Mouse (Mus musculus) naive thymus-derived CD4-positive, alpha-beta T cell, adult 2 months (primary cell): ENCODE data around the gene Hif3a.

Experiments
- DNase-seq: peaks from one replicate; pipeline ENCODE4 v3.0.0-alpha.2; 2011; ENCODE audit warnings: low read depth

The Hif3a gene

DNA sequence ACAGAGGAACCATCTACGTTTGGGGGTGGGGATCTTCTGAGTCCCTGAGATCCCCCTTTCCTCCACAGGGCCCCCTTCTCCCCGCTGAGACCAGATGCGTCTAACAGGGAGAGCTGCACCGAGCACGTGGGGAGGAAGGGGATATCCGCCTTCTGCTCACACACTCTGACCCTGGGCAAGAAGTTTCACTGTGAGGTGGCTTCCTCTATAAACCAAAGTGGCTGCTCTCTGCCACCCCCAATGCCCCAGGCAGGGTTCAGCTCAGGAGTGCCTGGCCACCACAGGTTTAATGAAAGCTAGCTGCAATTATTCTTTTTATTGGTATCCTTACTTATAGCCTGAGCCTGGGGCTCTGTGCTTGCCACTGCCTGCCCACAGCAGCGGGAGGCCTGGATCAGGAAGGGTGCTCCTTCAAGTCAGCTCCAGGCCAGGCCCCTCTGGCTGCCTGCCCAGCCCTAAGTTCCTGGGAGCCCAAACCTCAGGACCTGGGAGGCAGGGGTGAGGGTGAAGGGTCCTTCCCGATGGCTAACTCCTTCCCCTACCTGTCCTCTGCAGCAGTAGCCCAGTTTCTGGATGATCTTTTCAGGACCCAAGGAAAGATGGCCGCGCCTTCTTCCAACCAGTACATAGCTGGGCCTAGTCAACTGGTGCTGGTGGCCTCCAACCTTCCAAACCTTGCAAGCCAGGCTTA, 37.3 kb downstream of the Hif3a start:
- DNase-seq: peak; percentile 51

DNA sequence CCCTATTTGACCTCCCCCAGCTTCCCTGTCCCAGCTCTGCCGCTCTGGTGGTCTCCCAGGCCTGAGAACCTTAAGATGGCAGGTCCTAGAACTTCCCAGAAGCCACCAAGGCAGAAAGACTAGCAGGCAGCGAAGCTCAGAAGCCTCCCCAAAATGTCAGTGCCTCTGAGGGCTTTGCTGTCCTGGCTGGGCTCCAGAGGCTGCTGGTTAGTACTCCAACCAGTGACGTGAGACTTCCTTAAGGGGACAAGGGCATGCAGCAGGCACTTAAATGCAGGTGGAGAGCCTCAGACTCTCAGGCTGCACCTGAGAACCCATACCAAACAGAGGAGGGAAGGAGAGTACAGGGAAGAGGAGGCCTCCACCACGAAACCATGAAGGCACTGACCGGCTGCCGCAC, 38.1 kb downstream of the Hif3a start:
- DNase-seq: peak; percentile 33

GRCm38 (mm10) chr7:17023701-17024100, 38.5 kb downstream of the Hif3a start:
- DNase-seq: no peak

GRCm38 (mm10) chr7:17022176-17022575, 40.1 kb downstream of the Hif3a start:
- DNase-seq: no peak

- no peak for DNase-seq
Measured at GRCm38 (mm10) chr7:17019426-17020166, 42.6 kb downstream of the Hif3a start.

GRCm38 (mm10) chr7:17017921-17018320, 44.3 kb downstream of the Hif3a start:
- DNase-seq: no peak

DNA sequence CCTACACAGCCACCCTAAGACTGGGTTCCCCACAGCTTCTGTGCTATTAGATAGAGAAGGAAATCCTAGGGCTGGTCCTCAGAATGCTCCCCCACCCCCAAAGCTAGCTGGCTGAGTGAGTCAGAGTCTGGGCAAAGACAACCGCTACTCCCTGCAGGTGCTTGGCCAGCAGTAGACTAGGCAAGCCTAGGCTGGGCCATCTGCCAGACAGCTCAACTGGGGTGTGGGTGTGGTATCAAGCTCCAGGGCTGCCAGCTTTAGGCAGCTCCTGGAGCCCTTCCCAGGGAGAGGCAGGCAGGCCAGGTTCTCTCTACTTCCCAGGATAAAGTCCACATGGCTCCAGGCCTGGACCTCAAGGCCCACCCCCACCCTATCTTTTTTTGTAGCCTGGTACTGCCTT, 45.2 kb downstream of the Hif3a start:
- DNase-seq: no peak

- no peak for DNase-seq
Measured at GRCm38 (mm10) chr7:17015381-17015780, 46.8 kb downstream of the Hif3a start.

DNA sequence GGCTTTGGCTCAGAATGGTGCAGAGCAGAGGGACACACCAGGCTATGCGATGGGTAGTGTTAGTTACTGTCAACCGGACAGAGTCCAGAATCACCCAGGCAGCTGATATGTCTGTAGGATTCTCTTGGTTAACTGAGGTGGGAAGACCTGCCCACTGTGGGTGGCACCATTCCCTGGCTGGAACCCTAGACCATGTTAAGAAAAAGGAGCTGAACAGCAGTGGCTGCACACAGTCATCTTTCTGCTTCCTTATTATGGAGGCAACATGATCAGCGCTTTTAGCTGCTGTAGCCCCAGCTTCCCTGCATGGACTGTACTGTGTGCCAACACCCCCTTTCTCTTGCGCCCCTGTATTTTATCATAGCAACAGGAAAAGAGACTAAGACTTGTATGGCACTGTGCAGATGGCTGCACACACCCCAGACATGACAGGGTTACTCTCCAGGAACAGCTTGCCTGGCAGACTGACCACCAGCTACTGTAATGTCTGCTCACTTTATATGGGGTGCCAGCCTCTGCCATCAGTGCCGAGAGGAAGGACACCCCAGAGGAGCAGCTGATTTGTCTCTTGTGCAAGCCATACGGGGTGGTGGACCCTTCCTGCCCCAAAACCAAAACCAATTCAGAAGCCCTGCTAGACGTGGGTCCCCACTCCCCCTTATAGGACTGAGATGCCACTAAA, 50.2 kb downstream of the Hif3a start:
- no peak for DNase-seq

- no peak for DNase-seq
Measured at GRCm38 (mm10) chr7:17010010-17010347, 52.2 kb downstream of the Hif3a start.

GRCm38 (mm10) chr7:17009326-17010009, 52.8 kb downstream of the Hif3a start:
- peak; percentile 62 for DNase-seq

- DNase-seq: peak; percentile 62
Measured at GRCm38 (mm10) chr7:17007300-17007699, 54.9 kb downstream of the Hif3a start.

GRCm38 (mm10) chr7:17004716-17005115, 57.5 kb downstream of the Hif3a start:
- no peak for DNase-seq

DNA sequence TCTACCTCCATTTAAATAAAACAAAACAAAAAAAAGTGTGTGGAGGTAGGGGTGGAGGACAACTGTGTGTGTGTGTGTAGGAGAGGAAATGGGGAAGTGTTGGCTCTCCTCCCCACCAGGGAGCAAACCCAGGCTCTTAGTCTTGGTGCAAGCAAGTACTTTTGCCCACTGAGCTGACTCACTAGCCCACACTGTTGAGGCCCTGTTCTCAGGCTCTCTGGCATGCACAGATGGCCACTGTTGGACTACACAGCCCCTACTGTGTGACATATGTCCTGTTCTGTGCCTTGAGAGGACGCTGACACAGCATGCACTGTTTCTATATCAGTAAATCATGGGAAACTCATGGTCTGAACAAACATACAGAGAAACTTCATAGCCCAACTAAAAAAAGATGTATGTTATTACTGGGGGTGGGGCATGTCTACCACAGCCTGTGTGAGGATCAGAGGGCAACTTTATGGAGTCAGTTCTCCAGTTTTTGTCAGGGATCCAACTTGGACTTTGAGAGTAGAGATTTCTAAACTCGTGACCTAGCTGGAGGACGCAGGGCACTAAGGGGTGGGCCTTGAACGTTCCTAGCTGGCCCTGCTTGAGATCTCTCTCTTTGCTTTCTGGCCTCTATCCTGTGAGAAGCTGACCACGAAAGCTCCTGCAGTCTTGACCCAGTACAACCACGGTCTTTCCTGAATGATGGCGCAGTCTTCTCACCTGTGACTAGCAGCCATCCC, 58.8 kb downstream of the Hif3a start:
- no peak for DNase-seq

DNA sequence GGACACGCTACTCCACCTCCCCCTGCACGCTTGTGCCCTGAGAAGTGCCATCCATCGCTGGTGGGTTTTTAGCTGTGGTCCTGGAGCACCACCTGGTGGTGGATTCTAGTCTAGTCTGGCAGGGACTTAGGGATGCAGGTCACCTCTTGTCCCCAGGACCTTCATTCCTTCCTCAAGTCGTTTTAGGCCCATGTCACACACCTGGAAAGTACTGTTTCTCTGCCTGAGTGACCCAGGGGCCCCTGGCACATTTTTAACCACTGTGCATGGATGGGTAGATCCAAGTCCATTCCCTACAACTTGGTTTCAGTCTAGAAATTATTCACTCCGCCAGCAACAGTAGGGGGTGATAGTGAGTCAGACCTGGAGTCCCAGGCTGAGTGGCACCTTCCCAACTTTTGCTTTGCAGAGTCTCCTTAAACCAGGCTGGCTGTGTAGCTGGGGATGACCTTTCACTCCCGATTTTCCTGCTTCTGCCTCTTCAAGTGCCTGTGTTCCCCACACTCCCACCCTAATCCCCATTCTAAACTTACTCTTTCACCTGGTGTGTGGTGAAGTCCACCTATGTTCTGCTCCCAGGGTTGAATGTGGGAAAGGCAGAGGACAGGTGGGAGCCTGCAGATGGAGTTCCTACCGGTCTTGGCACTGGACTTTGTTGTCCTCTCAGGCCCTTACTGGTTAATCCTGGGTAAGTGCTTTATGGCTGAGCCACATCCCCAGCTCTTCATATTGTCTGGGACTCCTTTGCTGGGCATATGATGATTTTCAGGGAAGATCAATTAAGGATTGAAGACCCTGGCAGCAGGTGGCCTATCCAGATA, 59.6 kb downstream of the Hif3a start:
- peak; percentile 94 for DNase-seq

DNA sequence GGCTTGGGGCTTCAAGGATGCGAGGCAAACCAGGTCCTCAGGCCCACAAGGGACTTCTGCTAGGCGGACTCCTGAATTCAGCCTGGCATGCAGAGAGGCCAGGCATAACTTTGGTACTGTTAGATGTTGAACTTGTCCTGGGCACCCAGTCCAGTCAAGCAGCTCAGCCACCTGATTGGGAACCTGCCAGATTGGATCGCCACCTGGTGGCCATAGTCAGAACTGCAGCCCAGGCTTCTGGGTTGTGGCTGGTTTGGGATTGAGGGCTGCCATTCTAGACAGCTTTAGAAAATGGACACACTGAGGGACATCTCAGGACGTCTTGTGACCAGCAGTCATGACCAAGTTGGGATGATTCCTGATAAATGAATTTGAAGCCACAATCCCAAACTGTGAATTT, 62.6 kb downstream of the Hif3a start:
- peak; percentile 88 for DNase-seq

DNA sequence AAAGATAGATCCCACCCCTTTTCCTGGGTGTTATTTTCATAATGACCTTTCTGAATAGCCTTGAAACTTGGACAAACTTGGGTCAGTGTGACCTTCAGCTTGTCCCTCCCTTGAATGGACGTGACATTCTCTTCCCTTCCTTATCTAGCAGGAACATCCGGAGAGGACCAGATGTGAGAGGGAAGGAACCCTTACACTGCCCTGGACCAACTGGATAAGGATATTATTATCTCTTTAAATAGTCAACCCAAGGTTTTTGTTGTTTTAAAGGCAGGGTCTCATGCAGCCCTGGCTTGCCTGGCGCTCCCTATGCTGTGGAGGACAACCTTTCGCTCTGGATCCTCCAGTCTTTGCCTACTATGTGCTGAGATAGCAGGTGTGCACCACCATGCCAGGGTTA, 63.0 kb downstream of the Hif3a start:
- DNase-seq: no peak

- DNase-seq: no peak
Measured at GRCm38 (mm10) chr7:16995345-16995744, 66.9 kb downstream of the Hif3a start.

DNA sequence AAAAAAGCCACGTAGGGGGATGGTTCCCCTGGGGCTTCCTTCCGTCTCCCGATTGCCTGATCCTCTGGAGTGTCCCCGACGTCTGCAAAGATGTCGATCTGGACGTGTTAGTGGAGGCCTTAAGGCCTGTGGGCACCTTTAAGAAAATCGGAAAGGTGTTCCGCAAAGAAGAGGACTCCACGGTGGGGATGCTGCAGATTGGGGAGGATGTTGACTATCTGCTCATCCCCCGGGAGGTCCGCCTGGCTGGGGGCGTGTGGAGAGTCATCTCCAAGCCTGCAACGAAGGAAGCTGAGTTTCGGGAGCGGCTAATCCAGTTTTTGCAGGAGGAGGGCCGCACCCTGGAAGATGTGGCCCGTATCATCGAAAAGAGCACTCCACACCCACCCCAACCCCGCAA, 67.8 kb downstream of the Hif3a start:
- no peak for DNase-seq

GRCm38 (mm10) chr7:16993651-16994399, 68.4 kb downstream of the Hif3a start:
- no peak for DNase-seq
